Mouse (Mus musculus) thymus, postnatal 4 days (tissue): Measurements from ENCODE around the gene Poll.

Source experiments
- DNase-seq: peaks from one replicate; pipeline ENCODE4 v3.0.0; 2021

Gene Poll

DNA sequence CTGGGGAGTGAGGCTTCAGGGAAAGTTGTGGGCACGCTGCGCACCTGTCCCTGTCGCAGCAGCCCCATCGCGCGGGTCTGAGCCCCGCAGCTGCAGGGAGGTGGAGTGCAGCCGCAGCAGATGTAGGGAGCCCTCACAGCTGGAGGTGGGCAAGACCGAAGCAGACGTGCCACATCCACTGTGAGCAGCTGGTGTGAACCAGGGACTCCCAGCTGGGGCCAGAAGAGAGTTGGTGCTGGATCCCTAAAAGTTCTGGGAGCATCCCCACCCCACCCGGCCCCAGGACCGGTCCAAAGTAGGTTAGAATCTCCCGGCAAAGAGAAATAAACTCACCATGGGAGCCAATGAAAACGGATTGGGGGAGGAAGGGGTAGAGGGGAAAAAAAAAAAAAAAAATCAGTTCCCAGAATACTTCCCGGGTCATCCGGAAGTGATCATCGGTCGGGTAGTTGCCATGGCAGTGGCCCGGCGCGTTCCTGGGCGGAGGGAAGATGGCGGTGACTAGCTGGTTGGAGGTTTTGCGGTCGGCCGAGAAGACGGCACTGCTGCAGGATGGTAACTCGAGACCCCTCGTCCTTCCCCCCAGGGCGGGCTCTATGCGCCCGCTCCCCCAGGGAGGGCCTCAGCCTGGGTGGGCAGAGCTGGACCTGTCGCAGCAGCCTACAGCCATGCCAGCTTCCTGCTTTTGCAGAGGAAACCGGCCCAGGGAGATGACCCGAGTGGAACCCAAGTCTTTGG lies at the start of gene Poll, which contains the start of gene Gm17018:
Poll (minus strand) TSS at position 379 of the 738 bp plus-strand sequence.
Gm17018 (plus strand) TSS at position 463 of the 738 bp plus-strand sequence.
- DNase-seq = peak; percentile 78

DNA sequence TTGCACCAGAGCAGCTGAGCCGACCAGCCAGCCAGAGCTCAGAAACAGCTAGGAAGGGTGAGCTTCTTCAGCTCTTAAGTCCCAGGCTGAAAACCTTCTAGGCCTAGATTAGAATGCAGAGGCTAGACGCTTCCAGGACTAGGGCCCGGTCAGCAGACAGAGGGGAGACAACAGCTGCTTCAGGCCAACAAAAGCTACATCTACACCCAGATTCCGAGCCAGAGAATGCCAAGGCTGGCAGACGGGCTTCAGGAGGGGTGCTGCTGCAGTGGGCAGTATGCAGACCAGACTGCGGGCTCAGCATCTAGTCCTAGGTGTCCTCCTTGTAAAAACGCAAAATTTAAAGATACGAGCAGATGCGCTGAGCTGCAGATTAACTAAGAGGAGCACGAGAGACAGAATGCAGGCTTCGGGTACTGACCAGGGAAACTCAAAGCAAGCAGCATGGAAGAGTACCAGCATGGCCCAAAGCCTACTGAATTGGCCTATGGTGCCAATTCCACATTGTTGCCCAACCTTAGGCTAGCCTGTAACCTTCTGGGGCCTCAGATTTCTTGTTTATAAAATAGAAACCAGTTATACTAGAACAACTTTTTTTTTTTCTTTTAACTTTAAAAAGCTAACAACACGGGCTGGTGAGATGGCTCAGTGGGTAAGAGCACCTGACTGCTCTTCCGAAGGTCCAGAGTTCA lies 48.5 kb upstream of the Poll start:
- DNase-seq = no peak

DNA sequence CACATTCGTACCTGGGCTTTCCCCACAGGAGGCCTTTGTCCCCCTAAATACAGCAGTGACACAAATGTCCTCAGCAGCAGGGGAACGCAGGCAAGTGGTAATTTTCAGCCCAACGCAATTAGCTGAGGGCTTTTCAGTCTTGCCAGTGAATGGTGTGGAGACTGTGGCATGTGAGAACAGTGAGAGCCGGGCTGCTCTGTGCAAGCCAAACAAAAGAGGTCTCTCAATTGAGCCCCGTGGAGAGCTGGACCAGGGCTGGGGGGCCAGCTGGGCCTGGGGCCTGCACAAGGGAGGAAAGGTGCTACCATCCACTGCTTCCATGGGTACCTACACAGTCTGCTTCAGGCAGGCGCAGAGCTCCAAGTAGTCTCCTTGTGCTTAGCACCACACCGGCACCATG lies 47.1 kb upstream of the Poll start:
- no peak for DNase-seq

GRCm38 (mm10) chr19:45606701-45607100 lies 46.4 kb upstream of the Poll start:
- no peak for DNase-seq

DNA sequence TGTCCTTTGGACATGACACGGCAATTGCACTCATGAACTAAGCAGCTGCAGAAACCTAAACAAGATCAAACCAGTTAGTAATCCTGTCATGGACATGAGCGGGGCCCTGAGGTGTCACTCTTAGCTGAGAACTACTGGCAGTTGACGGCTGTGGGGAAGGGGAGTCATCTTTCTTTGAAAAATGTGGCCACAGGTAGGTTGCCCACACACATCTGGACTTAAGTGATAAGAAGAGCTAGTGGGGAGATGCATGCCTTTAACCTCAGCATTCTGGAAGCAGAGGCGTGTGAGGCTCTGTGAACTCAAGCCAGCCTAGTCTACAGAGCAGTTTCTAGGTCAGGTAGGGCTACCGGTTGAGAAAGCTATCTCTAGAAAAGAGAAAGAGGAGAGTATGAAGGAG lies 42.3 kb upstream of the Poll start:
- DNase-seq = no peak

DNA sequence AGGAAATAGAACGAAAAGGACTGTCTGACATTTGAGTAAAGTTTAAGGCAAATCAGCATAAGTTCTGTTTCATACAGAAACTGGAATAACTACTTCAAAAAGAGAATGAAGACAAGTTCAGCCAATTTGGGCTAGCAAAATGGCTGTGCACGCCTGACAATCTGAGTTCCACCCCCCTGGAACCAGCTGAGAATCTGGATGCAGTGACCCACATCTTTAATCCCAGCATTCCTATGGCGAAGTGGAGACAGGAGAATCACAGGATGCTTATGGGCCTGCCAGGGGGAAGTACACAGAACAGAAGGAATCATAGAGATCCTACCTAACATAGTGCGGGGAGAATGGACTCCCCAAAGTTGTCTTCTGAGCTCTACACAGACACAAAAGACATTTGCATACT lies 36.8 kb upstream of the Poll start:
- no peak for DNase-seq

DNA sequence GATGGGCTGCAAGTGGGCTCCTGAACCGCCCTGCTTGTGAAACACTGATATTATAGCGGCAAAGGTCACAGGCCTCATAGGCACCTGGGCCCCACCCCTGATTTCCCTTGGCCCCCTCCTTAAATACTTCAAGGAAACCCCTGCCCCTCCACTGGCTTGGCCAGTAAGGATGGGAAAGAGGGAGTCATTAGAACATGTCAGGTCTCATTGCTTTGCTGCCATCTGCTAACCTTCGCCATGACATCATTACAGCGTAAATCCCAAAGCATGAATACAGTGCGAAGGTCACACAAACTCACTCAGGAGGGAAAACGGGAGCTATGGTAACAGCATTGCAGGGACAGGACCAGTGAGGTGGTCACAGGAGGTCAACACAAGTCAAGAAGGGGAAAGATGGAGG lies 36.1 kb upstream of the Poll start:
- DNase-seq = no peak

- no peak for DNase-seq
These were observed 35.7 kb upstream of the Poll start for GRCm38 (mm10) chr19:45596019-45596418.

- no peak for DNase-seq
These were observed 35.1 kb upstream of the Poll start for GRCm38 (mm10) chr19:45595481-45595880.

- no peak for DNase-seq
These were observed 33.7 kb upstream of the Poll start for GRCm38 (mm10) chr19:45594079-45594478.

DNA sequence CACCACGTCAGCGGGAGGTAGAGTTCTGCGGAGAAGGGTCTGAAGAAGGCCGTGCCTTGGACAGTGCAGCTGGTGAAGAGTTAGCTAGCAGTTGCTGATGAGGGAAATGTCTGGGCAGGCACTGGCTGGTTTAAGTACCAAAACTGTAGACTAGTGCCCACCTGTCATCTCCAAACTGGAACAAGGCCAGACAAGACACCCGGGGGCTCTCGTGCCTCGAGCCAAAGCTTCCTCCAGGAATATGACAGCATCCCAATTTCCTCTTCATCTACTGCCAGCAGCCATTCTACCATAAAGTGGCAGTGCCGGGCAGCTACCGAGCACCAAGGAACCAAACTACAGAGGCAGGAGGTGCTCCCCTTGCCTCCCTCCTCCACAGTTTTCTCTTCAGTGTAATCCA lies 32.6 kb upstream of the Poll start:
- DNase-seq = no peak

DNA sequence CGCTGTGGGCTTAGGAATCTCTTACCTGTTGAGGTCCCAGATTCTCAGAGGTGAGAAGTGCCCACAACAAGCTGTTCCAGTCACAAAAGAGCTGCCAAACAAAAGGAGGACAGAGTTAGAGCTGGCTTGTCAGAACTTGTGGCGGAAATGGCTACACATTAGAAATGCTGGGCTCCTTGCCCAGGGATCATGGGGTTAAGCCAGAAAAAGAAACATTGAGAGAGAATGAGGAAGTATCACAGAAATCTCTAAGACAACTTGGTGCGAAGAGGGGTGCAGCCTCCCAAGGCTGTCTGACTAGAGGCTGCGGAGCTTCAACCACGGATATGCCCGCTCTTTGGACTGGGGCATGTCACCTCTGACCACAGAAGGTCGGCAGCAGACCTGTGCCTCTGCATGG lies 31.4 kb upstream of the Poll start:
- no peak for DNase-seq

GRCm38 (mm10) chr19:45589761-45590160 lies 29.4 kb upstream of the Poll start:
- DNase-seq = no peak

DNA sequence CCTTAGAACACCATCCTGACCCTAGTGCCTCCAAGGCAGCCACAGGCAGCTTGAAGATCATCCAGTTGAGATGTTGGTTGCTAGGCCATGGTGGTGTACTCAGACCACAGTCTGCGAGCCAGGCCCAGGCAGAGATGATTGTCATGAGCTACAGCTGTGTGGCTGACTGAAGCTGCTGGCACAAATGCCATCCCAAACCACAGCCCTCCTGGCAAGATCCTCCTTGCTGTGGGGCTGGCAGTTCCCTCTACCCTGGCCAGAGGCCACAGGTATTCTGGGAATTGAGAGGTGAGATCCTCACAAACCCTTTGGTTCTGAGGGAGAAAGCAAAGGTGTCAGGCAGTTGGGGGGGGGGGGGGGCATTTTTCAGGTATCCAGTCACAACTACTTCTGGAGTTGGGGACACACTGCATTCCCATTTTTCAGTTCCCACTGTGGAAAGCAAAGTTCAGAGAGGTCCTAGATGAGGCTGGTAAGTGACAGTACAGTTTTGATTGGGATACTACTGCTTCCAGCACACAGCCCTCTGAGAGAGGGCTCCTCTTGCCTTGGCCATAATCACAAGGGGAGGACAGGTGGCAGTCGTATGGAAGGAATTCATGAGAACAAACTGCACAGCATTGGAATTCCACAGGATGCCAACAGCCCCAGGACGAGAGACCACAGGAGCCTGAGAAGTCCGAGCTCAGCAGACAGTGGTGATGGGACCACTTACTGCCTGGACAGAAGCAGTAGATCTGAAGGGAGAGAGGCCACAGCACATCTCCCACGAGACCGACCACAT lies 27.4 kb upstream of the Poll start:
- no peak for DNase-seq

DNA sequence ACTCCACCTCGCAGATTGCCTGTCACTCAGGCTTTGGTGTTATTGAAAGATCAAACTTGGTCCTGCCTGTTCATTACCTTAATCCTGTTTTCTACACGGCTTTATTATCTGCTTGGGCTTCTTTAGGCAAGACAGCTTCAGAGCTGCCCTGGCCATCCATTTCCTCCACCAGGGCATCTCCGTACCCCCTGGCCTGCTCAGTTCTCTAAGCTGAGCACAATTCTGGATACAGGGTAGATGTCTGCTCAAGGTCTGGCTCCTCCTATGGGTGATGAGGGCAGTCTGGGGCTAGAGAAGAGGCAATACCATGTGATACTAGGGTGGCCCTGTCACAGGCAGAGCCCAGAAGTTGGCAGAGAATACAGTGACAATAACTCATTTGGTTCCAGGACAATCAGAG lies 26.5 kb upstream of the Poll start:
- DNase-seq = no peak

DNA sequence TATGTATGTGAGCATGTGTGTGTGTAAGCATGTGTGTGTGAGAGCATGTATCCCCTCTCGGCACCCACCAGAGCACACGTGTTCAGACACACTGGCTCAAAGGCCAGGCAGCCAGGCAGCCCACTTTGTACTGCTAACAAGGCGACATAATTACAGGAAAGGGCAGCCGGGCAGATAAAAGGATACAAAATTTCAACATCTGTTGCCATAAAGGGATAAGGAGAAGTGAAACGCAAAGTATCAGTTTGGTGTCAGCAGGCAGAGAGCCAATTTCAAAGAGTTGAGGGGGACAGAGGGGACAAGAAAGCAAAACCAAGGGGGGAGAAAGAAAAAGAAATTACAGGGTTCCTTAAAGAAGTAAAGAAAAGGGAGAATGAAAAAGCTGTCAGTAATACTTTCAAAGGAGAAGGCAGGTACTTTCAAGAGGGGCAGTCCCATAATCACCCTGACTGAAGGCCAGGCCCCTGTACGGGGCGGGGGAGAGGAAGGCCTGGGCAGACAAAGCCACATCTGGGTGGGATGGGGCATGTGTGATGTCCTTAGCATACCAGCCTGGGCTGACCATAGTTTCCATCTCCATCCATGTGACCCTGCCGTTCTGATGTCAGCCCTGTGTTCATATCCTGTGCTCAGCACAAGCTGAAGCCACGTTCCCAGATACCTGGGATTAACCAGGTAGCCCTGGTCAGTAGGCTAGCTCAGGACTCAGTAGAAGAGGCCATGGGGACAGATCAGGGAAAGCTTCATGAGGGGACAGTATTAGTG lies 24.7 kb upstream of the Poll start:
- DNase-seq = no peak

DNA sequence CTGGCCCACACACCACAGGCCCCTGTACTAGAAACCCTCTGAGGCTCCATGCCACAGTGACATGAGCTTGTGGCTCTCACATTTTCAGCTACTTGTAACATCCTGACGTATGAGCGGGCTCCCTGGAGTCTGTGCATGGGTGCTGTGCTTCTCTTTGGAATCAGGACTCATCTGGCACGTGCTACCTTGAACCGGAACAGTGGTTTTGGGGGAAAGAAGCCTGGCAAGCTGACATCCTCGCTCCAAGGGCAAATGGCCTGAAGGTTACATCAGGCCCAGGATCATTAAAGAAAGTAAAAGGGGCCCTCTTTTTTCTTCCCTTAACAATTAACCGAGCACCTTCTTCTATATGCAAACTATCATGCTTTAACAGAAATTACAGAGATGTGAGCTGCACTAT lies 22.8 kb upstream of the Poll start:
- no peak for DNase-seq

GRCm38 (mm10) chr19:45582161-45582560 lies 21.8 kb upstream of the Poll start:
- no peak for DNase-seq

- DNase-seq = peak; percentile 80
These were observed 20.9 kb upstream of the Poll start for GRCm38 (mm10) chr19:45581257-45581656.

GRCm38 (mm10) chr19:45580235-45580634 lies 19.9 kb upstream of the Poll start:
- no peak for DNase-seq

GRCm38 (mm10) chr19:45579416-45579815 lies 19.1 kb upstream of the Poll start:
- no peak for DNase-seq

- peak; percentile 39 for DNase-seq
These were observed 18.6 kb upstream of the Poll start for GRCm38 (mm10) chr19:45578976-45579375.
